Mouse (Mus musculus) heart, postnatal 14 days (tissue): ENCODE data around the gene Eef1akmt3. TPM values are rescaled to one million over a fixed set of nuclear protein-coding genes. Genes with fewer than 3 reads are reported as not detected.

Experiments
- microRNA-seq, 2 experiments: library from miRNA; unstranded; fragments of <30 nt; microRNA quantifications; one replicate each; pipeline ENCODE4 v1.2.0; 2021 to 2022
- total RNA-seq, 2 experiments: library from RNA; stranded (reverse); gene quantifications; 2 replicates each; pipeline ENCODE4 v1.2.3; 2021

The Eef1akmt3 gene
- total RNA-seq, 2 experiments from 2014 or later, result 0.12 TPM; not detected in 1

Small RNA genes within 50 kb of the gene (microRNA-seq; reads per million reads assigned to microRNA genes)
- gene Mir26a-2 (11.6 to 325 reads per million in 2 experiments), gene Mir546 (0 to 0.36 reads per million in 2 experiments)

Other genes with a start within 250 kb of the Eef1akmt3 start
- 1 to 10 TPM; 3.8 to 3.9 TPM for gene Atp23, start 140.2 kb downstream of the Eef1akmt3 start, total RNA-seq
- gene Ctdsp2, start 62.8 kb downstream of the Eef1akmt3 start, total RNA-seq, result 100 to 1,000 TPM; 104 to 122 TPM
- under 1 TPM; 0.19 to 0.56 TPM for gene Avil, start 40.8 kb downstream of the Eef1akmt3 start, total RNA-seq
- gene Tsfm, start 10.7 kb downstream of the Eef1akmt3 start, total RNA-seq, result 10 to 100 TPM; 49.8 to 60.5 TPM
- gene Mettl1, start 99 bp downstream of the Eef1akmt3 start, total RNA-seq, result 1 to 10 TPM; 5.0 to 6.0 TPM
- under 1 TPM; 0.27 to 0.50 TPM for gene Cyp27b1, start 6.7 kb upstream of the Eef1akmt3 start, total RNA-seq
- 1 to 10 TPM; 1.6 TPM for gene March9, start 18.7 kb upstream of the Eef1akmt3 start, total RNA-seq
- gene Cdk4, start 22.0 kb upstream of the Eef1akmt3 start, total RNA-seq, result 100 to 1,000 TPM in 1 of 2 experiments, 10 to 100 TPM in 1; 92.4 to 113 TPM
- 10 to 100 TPM; 47.3 to 50.0 TPM for gene Tspan31, start 28.8 kb upstream of the Eef1akmt3 start, total RNA-seq
- 10 to 100 TPM; 12.2 to 12.3 TPM for gene Agap2, start 33.8 kb upstream of the Eef1akmt3 start, total RNA-seq
- 10 to 100 TPM; 29.3 to 34.8 TPM for gene Os9, start 79.6 kb upstream of the Eef1akmt3 start, total RNA-seq
- gene B4galnt1, start 123.7 kb upstream of the Eef1akmt3 start, total RNA-seq, result 1 to 10 TPM; 2.9 to 3.8 TPM
- gene Slc26a10, start 139.1 kb upstream of the Eef1akmt3 start, total RNA-seq, result 10 to 100 TPM; 45.5 to 66.9 TPM
- gene Arhgef25, start 148.6 kb upstream of the Eef1akmt3 start, total RNA-seq, result 10 to 100 TPM; 17.0 to 17.9 TPM
- gene Dtx3, start 154.2 kb upstream of the Eef1akmt3 start, total RNA-seq, result 10 to 100 TPM; 36.1 to 43.4 TPM
- 10 to 100 TPM; 22.8 to 23.1 TPM for gene Pip4k2c, start 170.1 kb upstream of the Eef1akmt3 start, total RNA-seq
- under 1 TPM; 0.49 to 0.72 TPM for gene Kif5a, start 221.8 kb upstream of the Eef1akmt3 start, total RNA-seq
- gene Dctn2, start 224.9 kb upstream of the Eef1akmt3 start, total RNA-seq, result 100 to 1,000 TPM; 146 to 151 TPM
- 10 to 100 TPM; 29.9 to 32.0 TPM for gene Mbd6, start 247.5 kb upstream of the Eef1akmt3 start, total RNA-seq